Mouse (Mus musculus): Measurements from ENCODE around the gene Pdgfra. TPM values are rescaled to one million over a fixed set of nuclear protein-coding genes. Genes with fewer than 3 reads are reported as not detected.

The Pdgfra gene
- total and polyA plus RNA-seq, 2 experiments: 1.1 to 4.5 TPM

DNA sequence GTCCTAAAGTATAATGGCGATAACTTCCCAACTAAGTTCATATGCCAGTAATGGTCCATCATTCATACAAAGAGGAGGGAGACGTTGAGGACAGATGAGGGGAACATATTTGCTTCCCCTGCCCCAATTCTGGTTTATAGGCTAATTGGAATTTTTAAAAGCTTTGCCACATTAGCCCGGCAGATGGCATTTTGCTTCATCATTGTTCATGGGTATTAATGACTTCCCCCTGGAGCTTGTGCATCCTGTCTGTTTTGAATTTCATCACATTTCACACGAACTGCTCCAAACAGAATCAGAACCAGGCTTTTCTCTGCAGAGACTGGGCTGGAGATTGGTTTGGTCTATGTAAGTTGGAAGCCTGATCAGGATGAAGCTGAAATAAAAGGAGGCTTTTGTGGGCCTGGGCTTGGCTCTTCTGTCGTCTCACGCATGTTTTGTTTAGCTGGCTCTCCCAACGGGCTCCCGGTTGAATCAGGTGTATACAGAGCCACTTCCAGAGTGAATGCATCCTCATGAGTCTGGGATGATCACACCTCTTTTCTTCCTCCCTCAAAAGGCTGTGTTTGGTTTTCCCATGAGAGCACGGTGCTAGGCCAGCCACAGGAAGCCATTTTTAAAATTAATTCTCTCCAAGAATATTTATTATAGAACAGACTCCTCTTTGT lies 47.7 kb downstream of the Pdgfra start:
- no peak for DNase-seq (ENCODE audit: extremely low read depth, low read depth, low spot score)
- Histone ChIP-seq H3K27me3 (ENCODE audit: control insufficient read depth, insufficient read depth, low read length) (no peaks in the 10 kb centered on the region), H3K4me3 (ENCODE audit: insufficient read depth, low read depth, low read length) (no peak overlapping the region), H3K36me3 (ENCODE audit: control insufficient read depth, insufficient read depth, low read length) (no peaks in the 10 kb centered on the region), H3K4me1 (ENCODE audit: control insufficient read depth, insufficient read depth, low read length) (no peaks in the 10 kb centered on the region), H3K79me2 (ENCODE audit: control insufficient read depth, insufficient read depth, low read length) (no peaks in the 10 kb centered on the region), H3K27ac (replicated peaks; ENCODE audit: insufficient read depth, low read depth, low read length) (no peak overlapping the region), H3K9ac (ENCODE audit: low read depth, low read length) (no peak overlapping the region)
- 82% methylated on average over 9 of the region's 9 CpGs for WGBS
- no peak for TF ChIP-seq POLR2A (IDR thresholded peaks at IDR 0.05; ENCODE audit: extremely low read depth, insufficient read depth, low read length)
- TF ChIP-seq CTCF (IDR thresholded peaks at IDR 0.05; ENCODE audit: low read depth, low read length): no peak

DNA sequence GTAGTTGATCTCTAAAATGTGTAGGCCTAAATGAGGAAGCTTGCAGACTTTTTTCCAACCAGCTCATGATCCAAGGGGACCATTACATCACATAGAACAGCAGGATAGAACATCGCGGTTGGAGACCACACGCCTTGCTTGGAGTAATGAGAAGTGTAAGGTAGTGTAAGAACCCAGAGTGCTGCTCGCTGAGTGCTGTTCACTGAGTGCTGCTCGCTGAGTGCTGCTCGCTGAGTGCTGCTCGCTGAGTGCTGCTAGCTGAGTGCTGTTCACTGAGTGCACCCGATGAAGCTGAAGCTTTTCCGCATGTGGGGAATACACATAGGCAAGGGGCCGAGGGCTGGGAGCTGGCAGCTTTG lies 48.3 kb downstream of the Pdgfra start:
- Histone ChIP-seq H3K36me3 (ENCODE audit: control insufficient read depth, insufficient read depth, low read length) (no peaks in the 10 kb centered on the region), H3K79me2 (ENCODE audit: control insufficient read depth, insufficient read depth, low read length) (no peaks in the 10 kb centered on the region), H3K9ac (ENCODE audit: low read depth, low read length) (no peak overlapping the region), H3K27me3 (ENCODE audit: control insufficient read depth, insufficient read depth, low read length) (no peaks in the 10 kb centered on the region), H3K27ac (replicated peaks; ENCODE audit: insufficient read depth, low read depth, low read length) (no peak overlapping the region), H3K4me1 (ENCODE audit: control insufficient read depth, insufficient read depth, low read length) (no peaks in the 10 kb centered on the region), H3K4me3 (ENCODE audit: insufficient read depth, low read depth, low read length) (no peak overlapping the region)
- no peak for DNase-seq (ENCODE audit: extremely low read depth, low read depth, low spot score)
- 95% methylated on average over 10 of the region's 10 CpGs for WGBS
- TF ChIP-seq CTCF (IDR thresholded peaks at IDR 0.05; ENCODE audit: low read depth, low read length): no peak
- TF ChIP-seq POLR2A (IDR thresholded peaks at IDR 0.05; ENCODE audit: extremely low read depth, insufficient read depth, low read length): no peak

DNA sequence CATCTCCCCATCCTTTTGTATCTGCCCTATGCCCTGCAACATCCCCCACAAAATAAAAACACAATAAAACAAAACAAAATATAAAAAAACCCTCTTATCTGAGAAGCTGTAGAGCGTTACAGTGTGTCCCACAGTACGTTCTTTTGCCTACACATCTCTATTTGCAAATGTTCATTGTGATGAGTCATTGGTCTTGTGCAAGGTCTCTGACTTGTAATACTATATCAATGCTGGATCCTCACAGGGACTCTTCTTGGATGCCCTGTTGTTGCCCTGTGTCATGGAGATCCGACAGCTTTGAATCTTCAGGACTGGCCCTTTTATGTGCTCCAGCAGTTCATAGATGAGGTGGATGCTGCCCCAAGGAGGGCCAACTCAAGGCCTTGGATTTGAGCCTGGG lies 55.8 kb downstream of the Pdgfra start:
- Histone ChIP-seq H3K4me3 (ENCODE audit: insufficient read depth, low read depth, low read length) (no peak overlapping the region), H3K27ac (replicated peaks; ENCODE audit: insufficient read depth, low read depth, low read length) (no peak overlapping the region), H3K9ac (ENCODE audit: low read depth, low read length) (no peak overlapping the region), H3K4me1 (ENCODE audit: control insufficient read depth, insufficient read depth, low read length) (no peaks in the 10 kb centered on the region), H3K36me3 (ENCODE audit: control insufficient read depth, insufficient read depth, low read length) (no peaks in the 10 kb centered on the region), H3K27me3 (ENCODE audit: control insufficient read depth, insufficient read depth, low read length) (no peaks in the 10 kb centered on the region), H3K79me2 (ENCODE audit: control insufficient read depth, insufficient read depth, low read length) (no peaks in the 10 kb centered on the region)
- no peak for TF ChIP-seq CTCF (IDR thresholded peaks at IDR 0.05; ENCODE audit: low read depth, low read length)
- TF ChIP-seq POLR2A (IDR thresholded peaks at IDR 0.05; ENCODE audit: extremely low read depth, insufficient read depth, low read length): no peak
- WGBS: 68% methylated on average over 3 of the region's 3 CpGs
- no peak for DNase-seq (ENCODE audit: extremely low read depth, low read depth, low spot score)

DNA sequence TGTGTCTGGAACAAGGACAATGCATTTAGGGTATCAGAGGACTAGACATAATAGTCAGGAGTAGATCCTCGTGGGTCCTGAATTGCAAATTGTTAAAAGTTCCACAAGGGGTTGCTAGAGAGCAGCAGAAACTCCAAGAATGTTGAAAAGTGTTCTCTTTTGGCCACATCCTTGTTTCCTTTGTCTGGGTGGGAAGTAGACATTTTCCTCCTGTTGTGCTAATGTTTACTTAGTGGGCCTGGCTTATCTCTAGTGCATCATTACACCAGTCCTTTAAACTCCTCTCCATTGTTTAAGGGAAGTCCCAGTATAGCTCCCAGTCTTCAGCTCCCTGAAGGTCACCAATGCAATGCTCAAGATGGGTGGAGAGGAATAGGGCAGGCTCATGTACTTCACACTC lies 57.9 kb downstream of the Pdgfra start:
- no peaks in the 10 kb centered on the region for H3K27me3 ChIP-seq (ENCODE audit: control insufficient read depth, insufficient read depth, low read length)
- no peak overlapping the region for H3K9ac ChIP-seq (ENCODE audit: low read depth, low read length)
- no peaks in the 10 kb centered on the region for H3K79me2 ChIP-seq (ENCODE audit: control insufficient read depth, insufficient read depth, low read length)
- no peak overlapping the region for H3K27ac ChIP-seq (replicated peaks; ENCODE audit: insufficient read depth, low read depth, low read length)
- 10% methylated on average over 1 of the region's 1 CpGs for WGBS
- no peak overlapping the region for H3K4me3 ChIP-seq (ENCODE audit: insufficient read depth, low read depth, low read length)
- H3K4me1 ChIP-seq (ENCODE audit: control insufficient read depth, insufficient read depth, low read length): no peaks in the 10 kb centered on the region
- peak; percentile 4 for DNase-seq (ENCODE audit: extremely low read depth, low read depth, low spot score)
- TF ChIP-seq POLR2A (IDR thresholded peaks at IDR 0.05; ENCODE audit: extremely low read depth, insufficient read depth, low read length) (no peak), CTCF (IDR thresholded peaks at IDR 0.05; ENCODE audit: low read depth, low read length) (peak; percentile 27; the same call in 1 of the 2 replicates)
- no peaks in the 10 kb centered on the region for H3K36me3 ChIP-seq (ENCODE audit: control insufficient read depth, insufficient read depth, low read length)

DNA sequence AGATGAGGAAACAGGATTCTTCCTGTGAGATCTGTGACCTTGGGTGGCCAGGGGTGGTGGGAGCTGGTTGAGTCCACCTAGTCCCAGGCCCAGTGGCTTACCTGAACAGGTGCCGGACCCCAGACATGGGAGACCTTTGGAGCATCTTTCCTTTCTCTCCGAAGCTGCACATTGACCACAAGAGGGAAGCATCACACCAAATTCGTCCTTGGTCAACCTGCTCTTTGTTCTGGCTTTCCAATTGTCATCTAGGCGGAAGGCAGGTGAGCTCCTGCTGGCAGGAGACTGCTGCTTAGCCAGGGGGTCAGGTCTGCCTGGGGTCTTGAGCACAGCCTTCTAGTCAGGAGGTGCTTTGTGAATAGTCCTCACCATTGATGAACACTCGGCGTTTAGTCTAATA lies 62.4 kb downstream of the Pdgfra start:
- H3K27ac ChIP-seq (replicated peaks; ENCODE audit: insufficient read depth, low read depth, low read length): no peak overlapping the region
- H3K9ac ChIP-seq (ENCODE audit: low read depth, low read length): no peak overlapping the region
- peak; percentile 7 for DNase-seq (ENCODE audit: extremely low read depth, low read depth, low spot score)
- H3K27me3 ChIP-seq (ENCODE audit: control insufficient read depth, insufficient read depth, low read length): no peaks in the 10 kb centered on the region
- 44% methylated on average over 6 of the region's 6 CpGs for WGBS
- no peaks in the 10 kb centered on the region for H3K79me2 ChIP-seq (ENCODE audit: control insufficient read depth, insufficient read depth, low read length)
- TF ChIP-seq CTCF (IDR thresholded peaks at IDR 0.05; ENCODE audit: low read depth, low read length): peak; percentile 33
- no peak for TF ChIP-seq POLR2A (IDR thresholded peaks at IDR 0.05; ENCODE audit: extremely low read depth, insufficient read depth, low read length)
- H3K36me3 ChIP-seq (ENCODE audit: control insufficient read depth, insufficient read depth, low read length): no peaks in the 10 kb centered on the region
- no peak overlapping the region for H3K4me3 ChIP-seq (ENCODE audit: insufficient read depth, low read depth, low read length)
- no peaks in the 10 kb centered on the region for H3K4me1 ChIP-seq (ENCODE audit: control insufficient read depth, insufficient read depth, low read length)

DNA sequence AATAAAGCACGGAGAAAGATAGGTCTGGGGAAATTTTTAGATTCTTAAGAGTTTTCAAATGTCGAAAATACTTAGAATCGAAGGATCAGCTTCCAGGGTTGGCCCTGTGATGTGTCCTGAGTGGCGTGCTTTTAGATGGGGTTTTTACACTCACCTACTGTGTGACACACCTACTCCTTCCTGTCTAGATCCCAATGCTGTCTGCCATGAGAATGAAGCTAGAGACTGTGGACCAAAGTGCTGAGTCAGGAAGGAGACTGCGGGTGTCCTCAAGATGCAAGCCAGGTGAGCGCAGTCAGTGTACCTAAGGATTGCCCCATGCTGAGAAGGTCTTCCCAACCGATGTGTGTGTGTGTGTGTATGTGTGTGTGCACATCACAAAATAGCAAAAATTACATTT lies 62.8 kb downstream of the Pdgfra start:
- no peak for DNase-seq (ENCODE audit: extremely low read depth, low read depth, low spot score)
- no peaks in the 10 kb centered on the region for H3K4me1 ChIP-seq (ENCODE audit: control insufficient read depth, insufficient read depth, low read length)
- no peak overlapping the region for H3K4me3 ChIP-seq (ENCODE audit: insufficient read depth, low read depth, low read length)
- no peak overlapping the region for H3K9ac ChIP-seq (ENCODE audit: low read depth, low read length)
- no peaks in the 10 kb centered on the region for H3K36me3 ChIP-seq (ENCODE audit: control insufficient read depth, insufficient read depth, low read length)
- TF ChIP-seq CTCF (IDR thresholded peaks at IDR 0.05; ENCODE audit: low read depth, low read length) (no peak), POLR2A (IDR thresholded peaks at IDR 0.05; ENCODE audit: extremely low read depth, insufficient read depth, low read length) (no peak)
- H3K27me3 ChIP-seq (ENCODE audit: control insufficient read depth, insufficient read depth, low read length): no peaks in the 10 kb centered on the region
- 76% methylated on average over 7 of the region's 7 CpGs for WGBS
- H3K79me2 ChIP-seq (ENCODE audit: control insufficient read depth, insufficient read depth, low read length): no peaks in the 10 kb centered on the region
- H3K27ac ChIP-seq (replicated peaks; ENCODE audit: insufficient read depth, low read depth, low read length): no peak overlapping the region

Measured in liver, adult 2 months (tissue).